Mouse (Mus musculus) thymus, postnatal 25 days (tissue): ENCODE results near the gene Pde10a.

ENCODE experiments used
- DNase-seq: peaks from one replicate; pipeline ENCODE4 v3.0.0; 2022

Pde10a gene

DNA sequence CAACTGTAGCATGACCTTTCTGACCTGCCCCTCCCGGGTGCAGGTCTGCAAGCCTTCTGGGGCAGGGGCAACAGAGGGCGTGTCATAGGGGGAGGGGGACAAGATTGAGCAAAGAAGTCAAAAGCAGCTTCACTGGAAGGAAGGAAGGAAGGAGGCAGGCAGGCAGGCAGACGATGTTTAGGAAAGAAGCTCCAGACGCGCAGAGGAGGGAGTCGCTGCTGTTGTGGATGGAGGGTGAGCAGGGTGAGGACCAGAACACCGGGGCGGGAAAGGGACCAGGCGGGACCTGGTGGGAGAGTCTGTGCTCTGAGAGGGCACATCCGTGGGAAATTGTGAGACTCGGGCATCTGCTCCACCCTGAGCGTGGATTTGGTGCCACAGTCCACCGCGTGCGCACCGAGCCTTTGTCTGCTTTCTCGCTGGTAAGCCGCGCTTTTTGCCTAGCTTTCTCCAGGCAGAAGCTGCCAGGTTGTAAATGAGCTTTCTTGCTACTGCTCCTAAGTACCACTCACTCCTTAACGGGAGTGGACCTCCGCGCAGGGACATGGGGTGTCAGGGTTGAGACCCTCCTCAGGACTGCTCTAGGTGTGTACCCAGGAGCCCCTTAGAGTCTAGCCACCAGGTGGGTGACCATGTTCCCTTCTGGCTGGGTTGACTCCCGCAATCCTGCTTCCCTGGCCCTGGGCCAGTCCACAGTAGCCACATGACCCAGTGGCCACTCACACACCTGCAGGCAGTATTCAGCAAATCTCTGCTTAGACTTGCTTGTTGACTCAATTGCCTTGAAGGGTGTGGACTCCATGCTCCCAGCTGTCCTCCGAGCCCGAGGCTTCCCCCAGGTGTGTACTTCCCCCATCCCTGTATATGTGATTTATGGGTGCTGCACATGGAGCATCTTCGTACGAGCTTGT lies 278.0 kb downstream of the Pde10a start:
- DNase-seq = no peak

- peak; percentile 39 for DNase-seq
Observed at GRCm38 (mm10) chr17:8807345-8807744, 282.2 kb downstream of the Pde10a start.

DNA sequence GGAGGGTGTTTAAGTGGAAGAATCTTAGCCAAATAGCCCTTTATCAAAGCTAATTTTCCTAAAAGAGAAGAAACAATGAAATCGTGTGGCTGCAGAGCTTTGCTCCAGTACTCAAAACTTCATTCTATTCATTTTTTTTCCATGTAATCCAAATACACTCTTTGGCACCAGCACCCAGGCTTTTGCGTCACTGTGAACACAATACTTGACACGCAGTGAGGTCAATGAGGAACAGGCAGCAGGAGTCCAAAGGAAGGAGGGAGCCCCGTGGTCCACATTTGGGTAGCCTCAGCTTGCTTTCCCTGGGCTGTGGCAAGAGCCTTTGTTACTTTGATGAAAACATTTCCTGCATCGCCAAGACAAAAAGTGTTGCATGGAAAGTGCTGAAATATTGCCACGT lies 284.6 kb downstream of the Pde10a start:
- no peak for DNase-seq

- no peak for DNase-seq
Observed at GRCm38 (mm10) chr17:8810201-8810600, 285.0 kb downstream of the Pde10a start.

DNA sequence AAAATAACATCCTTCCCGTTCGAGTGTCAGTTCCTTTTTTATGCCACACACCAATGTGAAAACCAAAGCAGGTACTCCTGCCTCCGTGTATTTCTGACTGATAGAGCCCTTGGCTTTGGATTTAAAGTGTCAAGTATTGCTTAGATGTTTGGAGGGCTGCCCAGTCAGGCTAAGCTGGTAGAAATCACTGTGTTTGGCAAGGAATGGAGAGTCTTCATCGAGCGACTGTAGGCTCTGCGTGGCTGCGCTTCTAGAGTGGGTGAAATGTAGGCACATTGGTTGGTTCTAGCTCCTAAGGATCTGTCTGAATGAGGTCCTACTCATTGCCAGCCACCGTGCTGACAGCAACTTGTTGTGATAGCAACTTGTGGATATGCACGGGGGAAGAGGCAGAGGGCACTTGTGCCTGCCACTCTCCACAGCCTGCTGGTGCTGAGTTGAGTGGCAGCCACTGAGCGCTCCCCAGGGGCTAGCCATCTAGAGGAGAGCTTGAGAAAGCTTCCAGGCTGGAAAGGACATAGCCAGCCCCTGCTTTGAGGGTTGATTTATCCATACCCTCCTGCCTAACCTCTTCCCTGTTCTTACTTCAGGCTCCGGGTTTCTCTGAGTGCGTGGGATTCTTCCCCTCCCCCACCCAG lies 287.2 kb downstream of the Pde10a start:
- no peak for DNase-seq

- DNase-seq = no peak
Observed at GRCm38 (mm10) chr17:8813773-8814491, 288.8 kb downstream of the Pde10a start.

DNA sequence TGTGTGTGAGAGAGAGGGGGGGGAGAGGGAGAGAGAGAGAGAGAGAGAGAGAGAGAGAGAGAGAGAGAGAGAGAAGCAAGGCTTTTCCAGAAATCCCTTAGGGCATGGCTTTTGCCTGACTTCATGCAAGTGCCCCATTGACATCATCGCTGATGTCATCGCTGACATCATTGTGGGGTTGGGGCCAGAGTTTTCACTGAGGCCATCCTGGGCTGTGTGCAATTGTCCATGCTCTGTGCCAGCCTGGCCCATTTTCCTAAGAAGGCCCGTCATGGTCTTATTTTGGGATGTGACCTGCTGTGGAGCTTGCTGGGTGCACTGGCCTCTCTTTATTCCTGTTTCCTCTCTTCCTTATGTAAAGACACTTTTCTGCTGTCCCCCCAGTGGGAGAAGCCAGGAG lies 290.2 kb downstream of the Pde10a start:
- no peak for DNase-seq

DNA sequence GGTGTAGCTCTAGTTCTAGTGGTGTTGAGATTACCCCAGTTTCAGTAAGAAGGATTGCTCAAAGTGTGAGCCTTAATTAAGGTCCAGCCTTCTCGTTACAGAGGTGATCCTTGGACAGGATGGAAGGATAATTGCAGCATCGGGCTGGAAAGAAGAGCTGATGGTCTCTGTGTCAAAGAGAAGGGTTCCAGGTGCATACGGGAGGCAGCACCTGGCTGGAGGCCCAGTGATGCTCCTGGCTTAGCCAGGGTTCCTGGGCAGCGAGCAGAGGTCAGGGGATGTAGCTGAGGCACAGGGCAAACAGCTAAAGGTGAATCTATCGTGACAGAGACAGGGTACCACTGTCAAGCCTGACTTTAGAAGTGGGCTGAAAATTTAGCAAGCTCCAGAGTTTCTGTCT lies 290.7 kb downstream of the Pde10a start:
- DNase-seq = no peak

GRCm38 (mm10) chr17:8818675-8819074 lies 293.5 kb downstream of the Pde10a start:
- no peak for DNase-seq

DNA sequence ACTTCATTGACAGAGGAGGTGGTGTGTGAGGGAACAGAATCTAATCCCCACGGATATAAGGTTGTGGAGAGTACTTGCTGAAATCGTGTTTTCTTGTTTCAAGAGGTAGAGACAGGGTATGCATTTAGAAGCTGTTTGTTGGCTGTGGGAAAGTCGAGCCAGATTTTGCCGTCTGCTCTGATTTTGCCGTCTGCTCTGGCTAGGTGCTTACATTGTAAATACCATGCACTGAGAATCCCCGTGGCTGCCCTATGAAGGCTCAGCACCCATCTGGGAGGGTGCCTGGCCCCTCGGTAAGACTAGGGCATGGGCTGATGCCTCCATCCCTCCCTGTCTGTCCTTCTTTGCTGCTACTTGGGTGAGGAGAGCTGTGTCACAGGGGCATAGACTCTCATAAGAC lies 298.4 kb downstream of the Pde10a start:
- DNase-seq = no peak

GRCm38 (mm10) chr17:8827204-8827603 lies 302.0 kb downstream of the Pde10a start:
- no peak for DNase-seq

DNA sequence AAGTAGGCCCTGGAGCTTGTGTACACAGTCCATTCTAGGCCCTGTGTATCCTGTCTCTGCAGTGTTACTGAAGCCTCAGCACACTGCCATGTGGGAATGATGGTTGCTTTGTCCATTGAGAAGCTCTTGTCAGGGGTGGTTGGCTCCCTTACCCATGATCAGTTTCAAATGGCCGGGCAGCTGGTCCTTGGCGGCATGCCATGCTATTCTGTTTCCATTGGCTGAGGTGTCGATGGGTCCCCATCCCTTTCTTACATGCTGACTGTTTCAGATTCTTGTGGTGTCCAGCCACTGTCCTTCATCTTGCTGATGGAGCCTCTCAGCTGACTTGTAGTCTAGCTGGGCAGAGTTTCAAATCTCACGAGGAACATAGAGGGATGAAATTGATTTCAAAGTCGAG lies 305.8 kb downstream of the Pde10a start:
- DNase-seq = no peak

DNA sequence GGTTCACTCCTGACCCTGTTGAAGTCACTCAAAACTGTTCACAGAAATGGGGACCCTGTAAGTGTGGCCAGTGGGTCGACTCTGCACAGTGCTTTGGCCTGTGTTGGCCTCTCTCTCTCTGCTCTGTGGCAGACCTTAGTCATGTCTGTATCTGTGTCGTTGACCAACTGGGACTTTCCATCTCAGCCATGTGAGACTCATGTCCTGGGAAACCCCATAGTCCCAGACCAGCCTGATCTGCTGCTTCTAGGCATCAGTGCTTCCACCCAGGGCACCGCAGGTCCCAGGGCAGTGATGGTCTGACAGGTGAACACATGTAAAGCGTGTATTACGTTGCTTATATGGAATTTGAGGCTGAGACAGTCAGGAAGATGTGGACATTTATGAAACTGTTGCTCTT lies 311.1 kb downstream of the Pde10a start:
- no peak for DNase-seq

- DNase-seq = no peak
Observed at GRCm38 (mm10) chr17:8838252-8838651, 313.1 kb downstream of the Pde10a start.

DNA sequence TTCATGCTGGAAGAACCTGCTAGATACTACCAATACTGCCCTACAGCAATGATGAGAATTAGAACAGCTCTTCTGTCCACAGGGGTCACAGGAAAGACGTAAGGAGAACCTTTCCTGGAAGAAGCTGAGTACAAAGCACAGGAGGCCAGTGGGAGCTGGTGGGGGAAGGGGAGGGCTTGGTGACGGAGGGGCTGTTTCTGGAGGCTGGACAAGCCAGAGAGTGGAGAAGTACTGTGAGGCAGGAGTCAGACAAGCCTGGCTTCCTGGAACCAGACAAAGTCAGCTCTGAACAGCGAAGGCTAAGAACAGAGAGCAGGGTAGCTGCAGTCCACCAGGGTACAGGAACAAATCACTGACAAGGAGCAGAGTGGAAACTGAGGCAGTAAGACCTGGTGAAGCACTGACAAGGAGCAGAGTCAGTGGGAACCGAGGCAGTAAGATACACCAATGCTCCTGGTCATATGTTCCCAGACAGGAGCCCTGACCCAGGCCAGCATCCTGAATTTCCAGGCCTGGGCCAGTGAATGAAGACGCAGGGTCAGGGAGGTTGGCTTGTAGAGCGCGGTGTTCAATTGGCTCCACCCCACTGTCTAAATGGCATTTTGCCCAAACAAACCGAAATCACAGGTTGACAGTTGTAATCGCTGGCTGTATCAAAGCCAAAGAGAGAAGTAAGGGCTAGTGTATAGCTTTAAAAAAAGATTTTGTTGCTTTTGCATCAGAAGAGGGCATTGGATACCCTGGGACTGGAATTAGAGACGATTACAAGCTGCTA lies 314.3 kb downstream of the Pde10a start:
- no peak for DNase-seq

- no peak for DNase-seq
Observed at GRCm38 (mm10) chr17:8841094-8841493, 315.9 kb downstream of the Pde10a start.

- DNase-seq = no peak
Observed at GRCm38 (mm10) chr17:8841897-8842540, 316.8 kb downstream of the Pde10a start.

DNA sequence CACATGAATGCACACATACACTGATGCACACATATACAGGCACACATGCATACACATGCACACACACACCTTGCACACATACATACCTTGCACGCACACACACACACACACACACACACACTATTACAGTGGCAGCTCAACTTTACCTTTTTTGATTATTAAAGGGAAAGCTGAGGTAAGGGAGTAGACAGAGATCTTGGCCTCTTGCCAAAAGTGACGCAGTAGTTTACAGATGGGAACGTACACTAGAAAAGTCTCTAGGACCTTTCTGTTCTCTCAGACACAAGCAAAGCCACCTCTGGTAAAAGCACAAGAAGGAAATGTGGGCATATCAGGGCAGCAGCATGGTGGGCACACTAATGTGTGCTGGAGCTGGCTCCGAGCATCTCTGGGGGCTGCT lies 317.5 kb downstream of the Pde10a start:
- DNase-seq = no peak

DNA sequence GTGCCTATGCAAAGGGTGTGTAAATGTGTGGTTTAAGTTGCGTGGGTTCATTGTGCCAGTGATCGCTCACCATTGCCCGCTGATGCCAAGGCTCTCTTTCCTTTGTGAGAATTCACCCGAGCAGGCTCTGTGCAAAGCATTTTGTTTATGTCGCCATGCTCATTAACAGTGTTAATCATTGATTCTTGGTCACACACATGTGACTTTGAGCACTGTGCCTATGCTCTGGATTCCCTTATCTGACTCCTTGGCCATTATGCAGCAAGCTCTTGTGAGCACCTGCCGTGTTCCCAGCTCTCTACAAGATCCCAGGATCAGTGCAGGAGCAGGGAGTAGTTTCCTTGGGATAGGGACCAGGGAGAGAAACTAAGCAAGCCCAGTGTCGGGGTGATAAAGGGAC lies 318.8 kb downstream of the Pde10a start:
- no peak for DNase-seq

GRCm38 (mm10) chr17:8846506-8846905 lies 321.3 kb downstream of the Pde10a start:
- peak; percentile 37 for DNase-seq

DNA sequence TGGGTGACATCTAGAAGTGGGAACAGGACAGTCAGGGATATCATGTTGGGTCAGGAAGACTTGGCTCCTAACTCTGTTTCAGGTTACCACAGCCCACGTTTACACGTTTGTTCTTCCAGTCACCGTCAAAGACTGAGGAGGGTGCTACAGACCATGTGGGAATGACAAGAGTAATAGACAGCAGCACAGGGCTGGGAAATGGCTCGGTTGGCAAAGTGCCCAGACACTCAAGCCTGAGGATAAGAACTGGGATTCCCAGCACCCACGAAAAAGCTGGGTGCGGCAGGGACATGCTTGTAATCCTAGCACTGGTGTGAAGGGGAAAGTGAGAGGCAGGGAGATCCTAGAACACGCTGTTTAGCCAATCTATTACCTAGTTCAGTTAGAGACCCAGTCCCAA lies 322.4 kb downstream of the Pde10a start:
- DNase-seq = no peak

- no peak for DNase-seq
Observed at GRCm38 (mm10) chr17:8851846-8852245, 326.7 kb downstream of the Pde10a start.
